Mouse (Mus musculus): ENCODE data around the gene Prl2c5.
"Not testable (repeated sequence)": the region's sequence is repeated elsewhere in the genome, so short reads cannot be mapped to it uniquely, and the experiment has no call there.

DNA sequence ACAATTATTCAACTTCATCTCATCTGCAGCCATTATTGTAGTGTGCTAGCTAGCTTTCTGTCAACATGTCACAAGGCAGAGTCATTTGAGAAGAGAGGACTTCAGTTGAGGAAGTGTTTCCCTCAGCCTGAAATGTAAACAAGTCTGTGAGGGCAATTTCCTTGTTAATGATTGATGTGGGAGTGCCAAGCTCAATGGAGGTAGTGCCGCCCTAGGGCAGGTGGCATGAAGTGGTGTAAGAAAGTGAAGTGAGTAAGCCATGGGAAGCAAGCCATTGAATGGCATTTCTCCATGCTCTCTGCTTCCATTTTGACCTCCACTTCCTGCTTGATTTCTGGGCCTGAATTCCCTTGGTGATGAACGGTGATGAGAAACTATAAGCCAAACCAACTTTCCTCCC lies 33.8 kb downstream of the Prl2c5 start:
- not testable (repeated sequence) for TF ChIP-seq EP300 (optimal IDR thresholded peaks at IDR 0.05); CTCF (IDR thresholded peaks at IDR 0.05; ENCODE audit: low read depth)
